24 mouse cellular contexts compared by ENCODE assay signal in genomic region chr13:52676671-52677445, GRCm38 (mm10).
A peak's percentile ranks its signal among the peaks of the same experiment; 100 is the strongest.
DNase-seq lines count a peak whose midpoint lies in the region; ATAC-seq and TF ChIP-seq lines count a peak whose summit lies in the region.
"Had no signal": no experiment of that assay in that cellular context is flagged by ENCODE, and none has a peak within 500 bp of the region (broad histone marks: within the 10 kb centered on the region; RNA-seq: fewer than 3 reads in every experiment).

No protein-coding gene starts in this region.

- H3K4me1 ChIP-seq in midbrain, postnatal 0 days (ENCODE audit: insufficient read depth, low read length), result peaks cover 7% of the 10 kb centered on the region; the same call in 1 of the 2 replicates
- H3K4me1 ChIP-seq: liver, embryonic 13.5 days had no signal

- no peaks in the 10 kb centered on the region for H3K27me3 ChIP-seq in midbrain, postnatal 0 days (ENCODE audit: insufficient read depth, low read length)
- H3K27me3 ChIP-seq: embryonic facial prominence, embryonic 12.5 days; forebrain, embryonic 15.5 days; limb, embryonic 15.5 days; liver, embryonic 13.5 days; midbrain, embryonic 15.5 days; neural tube, embryonic 12.5 days had no signal

- H3K4me2 ChIP-seq in midbrain, postnatal 0 days (ENCODE audit: low read depth, low read length, poor library complexity, severe bottlenecking), result no peak overlapping the region
- H3K4me2 ChIP-seq: embryonic facial prominence, embryonic 12.5 days; forebrain, embryonic 15.5 days; limb, embryonic 15.5 days; liver, embryonic 13.5 days; midbrain, embryonic 15.5 days; neural tube, embryonic 12.5 days had no signal

- H3K9ac ChIP-seq in midbrain, postnatal 0 days (replicated peaks; ENCODE audit: low read length, poor library complexity, severe bottlenecking), result no peak overlapping the region
- H3K9ac ChIP-seq: embryonic facial prominence, embryonic 12.5 days; forebrain, embryonic 15.5 days; limb, embryonic 15.5 days; liver, embryonic 13.5 days; midbrain, embryonic 15.5 days; neural tube, embryonic 12.5 days had no signal

- peak; percentile 66 for DNase-seq in NIH3T3 (ENCODE audit: low read depth)
- peak; percentile 29 for DNase-seq in adrenal gland, postnatal 10 days
- peak; percentile 50 for DNase-seq in embryo, embryonic 10.5 days (ENCODE audit: low spot score)
- DNase-seq in forelimb bud, embryonic 11.5 days (ENCODE audit: low read depth, low spot score), result peak; percentile 18
- DNase-seq in ovary, postnatal 14 days (ENCODE audit: low spot score), result no peak
- no peak for DNase-seq in midbrain, postnatal 0 days (ENCODE audit: low spot score)
- DNase-seq in left cerebral cortex, adult 8-10 months (ENCODE audit: low spot score in 2 of 2), result no peak
- DNase-seq: cerebellum, adult 11 months; cerebellum, adult 9-10 months; cerebellum, postnatal 36 days; heart, postnatal 14 days; liver, embryonic 13.5 days; lung, adult 2 months; lung, postnatal 14 days; thymus, postnatal 4 days had no signal

- WGBS in midbrain, postnatal 0 days, result 73% methylated on average over 5 of the region's 5 CpGs

- H3K4me3 ChIP-seq in midbrain, postnatal 0 days (ENCODE audit: low read depth, low read length), result no peak overlapping the region
- H3K4me3 ChIP-seq: embryonic facial prominence, embryonic 12.5 days; forebrain, embryonic 10.5 days; forebrain, embryonic 15.5 days; layer of hippocampus, adult 2 months; left cerebral cortex, adult 2 months; limb, embryonic 15.5 days; liver, embryonic 13.5 days; midbrain, embryonic 15.5 days; neural tube, embryonic 12.5 days had no signal

- no peak overlapping the region for H3K27ac ChIP-seq in midbrain, postnatal 0 days (ENCODE audit: low read depth, low read length)
- H3K27ac ChIP-seq: embryonic facial prominence, embryonic 12.5 days; forebrain, embryonic 10.5 days; forebrain, embryonic 15.5 days; layer of hippocampus, adult 2 months; left cerebral cortex, adult 2 months; limb, embryonic 15.5 days; liver, embryonic 13.5 days; midbrain, embryonic 15.5 days; neural tube, embryonic 12.5 days had no signal

- H3K36me3 ChIP-seq in midbrain, postnatal 0 days (ENCODE audit: insufficient read depth, low read length), result no peaks in the 10 kb centered on the region
- H3K36me3 ChIP-seq: embryonic facial prominence, embryonic 12.5 days; forebrain, embryonic 10.5 days; forebrain, embryonic 15.5 days; limb, embryonic 15.5 days; liver, embryonic 13.5 days; midbrain, embryonic 15.5 days; neural tube, embryonic 12.5 days had no signal

- no peak for TF ChIP-seq CTCF in midbrain, postnatal 0 days (IDR thresholded peaks at IDR 0.05)

- no peaks in the 10 kb centered on the region for H3K9me3 ChIP-seq in midbrain, postnatal 0 days (ENCODE audit: low read length)
- H3K9me3 ChIP-seq: forebrain, embryonic 10.5 days; forebrain, embryonic 15.5 days; limb, embryonic 15.5 days; liver, embryonic 13.5 days; midbrain, embryonic 15.5 days; neural tube, embryonic 12.5 days had no signal

- ATAC-seq in midbrain, postnatal 0 days (ENCODE audit: low FRiP score), result no peak
- ATAC-seq: forebrain, embryonic 15.5 days; hindbrain, embryonic 16.5 days; midbrain, embryonic 15.5 days had no signal

Comparison
In these comparisons a context has a peak if more than half of its experiments do, and no peak if none do; other contexts are left out.
1. DNase-seq: peak in NIH3T3 (single experiment), adrenal gland, postnatal 10 days (single experiment), embryo, embryonic 10.5 days (single experiment) and forelimb bud, embryonic 11.5 days (single experiment); none in ovary, postnatal 14 days (single experiment), midbrain, postnatal 0 days (single experiment) and left cerebral cortex, adult 8-10 months (0 of 2).